ENCODE assay signal across 8 mouse cellular contexts in the genomic region with DNA sequence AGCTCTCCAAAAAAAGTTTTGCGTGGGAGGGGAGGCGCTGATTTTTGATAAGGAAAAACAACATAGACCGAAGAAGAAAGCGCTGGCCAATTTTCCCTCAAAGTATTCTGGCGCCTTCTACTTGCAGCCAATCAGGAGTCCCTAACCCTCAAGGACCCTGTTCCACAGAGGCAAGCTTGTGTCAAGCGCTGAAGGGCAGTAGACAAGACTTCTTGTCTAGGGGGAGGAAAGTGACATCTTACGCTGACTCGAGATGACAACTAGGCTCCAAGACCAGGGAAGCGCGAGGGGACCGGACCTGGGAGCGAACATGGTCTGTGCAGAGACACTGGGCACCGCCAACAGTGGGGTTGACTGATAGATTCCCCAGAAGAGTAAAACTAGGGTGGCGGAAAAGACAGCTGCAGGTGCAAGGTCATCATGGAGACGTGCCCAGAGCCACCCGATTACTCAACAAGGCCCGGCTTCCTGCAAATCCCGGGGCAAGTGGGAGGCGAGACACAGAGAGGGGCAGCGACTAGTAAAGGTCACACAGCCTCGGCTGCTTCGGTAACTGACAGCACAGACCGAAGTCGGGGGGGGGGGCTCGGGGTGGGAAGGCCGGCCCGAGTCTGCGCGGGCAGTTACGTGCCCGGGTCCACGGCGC. TPM values are rescaled to one million over a fixed set of nuclear protein-coding genes. Genes with fewer than 3 reads are reported as not detected.
DNase-seq lines count a peak whose midpoint lies in the region; ATAC-seq and TF ChIP-seq lines count a peak whose summit lies in the region.

No protein-coding gene starts in this region.

- in situ Hi-C loops in ES-E14 (cut with MboI; ENCODE audit: low sequenced_read_pairs in 2 of 2, unreplicated experiment in 2 of 2): no loop called here

- no peak for TF ChIP-seq CTCF in cortical plate, adult 2 months (IDR thresholded peaks at IDR 0.05; ENCODE audit: extremely low read depth, insufficient read depth, low read length)
- no peak for TF ChIP-seq CTCF in small intestine, adult 2 months (IDR thresholded peaks at IDR 0.05; ENCODE audit: extremely low read depth, insufficient read length, insufficient replicate concordance, low read depth, low read length)

- DNase-seq in cerebellum, adult 11-12 months: peak; percentile 80
- DNase-seq in ES-E14 (ENCODE audit: low read depth, low spot score): no peak
- DNase-seq in heart, adult 8-10 months (ENCODE audit: low spot score): peak; percentile 36

- peak overlapping the region; percentile 92 to 96 for H3K4me3 ChIP-seq in ES-E14 (ENCODE audit: insufficient read depth in 1 of 2, low read depth in 1 of 2, low read length in 2 of 2, poor library complexity in 1 of 2, severe bottlenecking in 1 of 2)
- H3K4me3 ChIP-seq in cortical plate, adult 2 months (ENCODE audit: insufficient read depth, low read length): peak overlapping the region; percentile 83
- peak overlapping the region; percentile 82 for H3K4me3 ChIP-seq in kidney, embryonic 15.5 days (replicated peaks)
- H3K4me3 ChIP-seq in lung, embryonic 16.5 days (ENCODE audit: low read length): peak overlapping the region; percentile 98
- H3K4me3 ChIP-seq in small intestine, adult 2 months (ENCODE audit: low read depth, low read length): peak overlapping the region; percentile 89

- no peaks in the 10 kb centered on the region for H3K27me3 ChIP-seq in kidney, embryonic 15.5 days
- H3K27me3 ChIP-seq in lung, embryonic 16.5 days (ENCODE audit: control insufficient read depth, insufficient read depth, low read depth, low read length): no peaks in the 10 kb centered on the region
- H3K27me3 ChIP-seq in small intestine, adult 2 months (ENCODE audit: control insufficient read depth, insufficient read depth, low read length): no peaks in the 10 kb centered on the region

- peak overlapping the region; percentile 99 for H3K9ac ChIP-seq in ES-E14 (ENCODE audit: insufficient read depth, low read depth, low read length, poor library complexity, severe bottlenecking)
- peak overlapping the region; percentile 93 for H3K9ac ChIP-seq in kidney, embryonic 15.5 days
- H3K9ac ChIP-seq in lung, embryonic 16.5 days (ENCODE audit: low read length): peak overlapping the region; percentile 96

- peaks cover 48% of the 10 kb centered on the region for H3K36me3 ChIP-seq in ES-E14 (ENCODE audit: control insufficient read depth, insufficient read depth, low read length, poor library complexity, severe bottlenecking)
- H3K36me3 ChIP-seq in kidney, embryonic 15.5 days: peaks cover 68% of the 10 kb centered on the region
- peaks cover 37% of the 10 kb centered on the region for H3K36me3 ChIP-seq in lung, embryonic 16.5 days (ENCODE audit: control insufficient read depth, insufficient read depth, low read length)
- peaks cover 42% of the 10 kb centered on the region for H3K36me3 ChIP-seq in small intestine, adult 2 months (ENCODE audit: control insufficient read depth, insufficient read depth, low read length)

- ATAC-seq in cerebellum, adult (ENCODE audit: insufficient number of reproducible peaks, low FRiP score, low TSS enrichment): no peak
- ATAC-seq in kidney, embryonic 15.5 days (replicated peaks; ENCODE audit: low FRiP score): no peak
- ATAC-seq in lung, embryonic 16.5 days (ENCODE audit: low read depth): no peak

- H3K4me1 ChIP-seq in ES-E14 (ENCODE audit: control insufficient read depth in 2 of 2, insufficient read depth in 2 of 2, low read length in 2 of 2, poor library complexity in 1 of 2): peaks cover 2 to 9% of the 10 kb centered on the region in 2 experiments; a peak in 3 of 4 replicates
- H3K4me1 ChIP-seq in cortical plate, adult 2 months (ENCODE audit: control insufficient read depth, insufficient read depth, low read length): peaks cover 15% of the 10 kb centered on the region
- H3K4me1 ChIP-seq in kidney, embryonic 15.5 days: peaks cover 47% of the 10 kb centered on the region
- peaks cover 30% of the 10 kb centered on the region for H3K4me1 ChIP-seq in lung, embryonic 16.5 days (replicated peaks; ENCODE audit: control insufficient read depth, insufficient read depth, low read length)
- H3K4me1 ChIP-seq in small intestine, adult 2 months (ENCODE audit: control insufficient read depth, insufficient read depth, insufficient read length, low read length): peaks cover 19% of the 10 kb centered on the region

- under 1% methylated on average over 33 of the region's 33 CpGs for WGBS in kidney, embryonic 15.5 days
- WGBS in lung, embryonic 16.5 days: 1% methylated on average over 33 of the region's 33 CpGs
- WGBS in small intestine, adult 2 months: under 1% methylated on average over 33 of the region's 33 CpGs

- H3K27ac ChIP-seq in ES-E14 (ENCODE audit: insufficient read depth, low read depth, low read length, poor library complexity, severe bottlenecking): peak overlapping the region; percentile 91
- H3K27ac ChIP-seq in cortical plate, adult 2 months (ENCODE audit: insufficient read depth, low read length): peak overlapping the region; percentile 79; the same call in 1 of the 2 replicates
- peak overlapping the region; percentile 97 for H3K27ac ChIP-seq in kidney, embryonic 15.5 days
- peak overlapping the region; percentile 97 for H3K27ac ChIP-seq in lung, embryonic 16.5 days (ENCODE audit: low read length)
- H3K27ac ChIP-seq in small intestine, adult 2 months (ENCODE audit: insufficient read depth, low read depth, low read length): peak overlapping the region; percentile 93

- H3K4me2 ChIP-seq in kidney, embryonic 15.5 days: peak overlapping the region; percentile 80
- H3K4me2 ChIP-seq in lung, embryonic 16.5 days (ENCODE audit: low read depth, low read length): peak overlapping the region; percentile 71

- H3K9me3 ChIP-seq in ES-E14 (ENCODE audit: control insufficient read depth, insufficient read depth, low read depth, low read length): no peaks in the 10 kb centered on the region
- H3K9me3 ChIP-seq in kidney, embryonic 15.5 days (replicated peaks): no peaks in the 10 kb centered on the region
- H3K9me3 ChIP-seq in lung, embryonic 16.5 days (ENCODE audit: control insufficient read depth, low read length): no peaks in the 10 kb centered on the region

- no peak for TF ChIP-seq POLR2A in cortical plate, adult 2 months (IDR thresholded peaks at IDR 0.05; ENCODE audit: extremely low read depth, insufficient read depth, low read length)
- no peak for TF ChIP-seq POLR2A in small intestine, adult 2 months (IDR thresholded peaks at IDR 0.05; ENCODE audit: low read depth, low read length)

TF ChIP-seq in ES-E14, 5 proteins besides CTCF, POLR2A, EP300 and RAD21:
- no peak for TF ChIP-seq MAFK (IDR thresholded peaks at IDR 0.05; ENCODE audit: insufficient read depth, low read depth, low read length)
- no peak for TF ChIP-seq ZC3H11A (IDR thresholded peaks at IDR 0.05; ENCODE audit: borderline replicate concordance, low read depth, low read length)
- TF ChIP-seq CHD2 (IDR thresholded peaks at IDR 0.05; ENCODE audit: low read depth, low read length): no peak

RNA-seq across cellular contexts. Expression of a gene that starts 0.7 kb away (rescaled TPM):
- total RNA-seq in ES-E14 (2012; rRNA removed): 113 and 172 TPM in 2 replicates
- 93.0 and 110 TPM in 2 replicates for polyA plus RNA-seq in cortical plate, adult 2 months (2012; rRNA removed)
- 10 to 100 TPM; 36.9 to 48.4 (median 41.5) TPM for total RNA-seq in heart, adult 8-10 months (2022)
- 89.5 and 92.4 TPM in 2 replicates for polyA plus RNA-seq in kidney, embryonic 15.5 days (2015; fragmentation: Nextera tagmentation; extraction: Ambion mirVana)
- polyA plus RNA-seq in lung, embryonic 16.5 days (2015; fragmentation: Nextera tagmentation; extraction: Ambion mirVana): 73.7 and 74.8 TPM in 2 replicates
- 69.2 and 110 TPM in 2 replicates for polyA plus RNA-seq in small intestine, adult 2 months (2012; rRNA removed)

RNA-seq across cellular contexts. Expression of a gene that starts 0.9 kb away (rescaled TPM):
- 116 and 127 TPM in 2 replicates for total RNA-seq in ES-E14 (2012; rRNA removed)
- 101 and 110 TPM in 2 replicates for polyA plus RNA-seq in cortical plate, adult 2 months (2012; rRNA removed)
- total RNA-seq in heart, adult 8-10 months (2022): 10 to 100 TPM; 55.6 to 70.7 (median 66.7) TPM
- 109 and 125 TPM in 2 replicates for polyA plus RNA-seq in kidney, embryonic 15.5 days (2015; fragmentation: Nextera tagmentation; extraction: Ambion mirVana)
- 86.9 and 95.7 TPM in 2 replicates for polyA plus RNA-seq in lung, embryonic 16.5 days (2015; fragmentation: Nextera tagmentation; extraction: Ambion mirVana)
- 47.8 and 95.7 TPM in 2 replicates for polyA plus RNA-seq in small intestine, adult 2 months (2012; rRNA removed)

RNA-seq across cellular contexts. Expression of a gene that starts 25.8 kb away (rescaled TPM):
- 236 and 294 TPM in 2 replicates for total RNA-seq in ES-E14 (2012; rRNA removed)
- 145 and 159 TPM in 2 replicates for polyA plus RNA-seq in cortical plate, adult 2 months (2012; rRNA removed)
- total RNA-seq in heart, adult 8-10 months (2022): 100 to 1,000 TPM; 313 to 386 (median 356) TPM
- polyA plus RNA-seq in kidney, embryonic 15.5 days (2015; fragmentation: Nextera tagmentation; extraction: Ambion mirVana): 239 and 249 TPM in 2 replicates
- polyA plus RNA-seq in lung, embryonic 16.5 days (2015; fragmentation: Nextera tagmentation; extraction: Ambion mirVana): 227 and 241 TPM in 2 replicates
- polyA plus RNA-seq in small intestine, adult 2 months (2012; rRNA removed): 136 and 142 TPM in 2 replicates

RNA-seq across cellular contexts. Expression of a gene that starts 29.5 kb away (rescaled TPM):
- total RNA-seq in ES-E14 (2012; rRNA removed): 3,972 and 4,168 TPM in 2 replicates
- 1,005 and 1,019 TPM in 2 replicates for polyA plus RNA-seq in cortical plate, adult 2 months (2012; rRNA removed)
- 100 to 1,000 TPM; 697 to 769 (median 735) TPM for total RNA-seq in heart, adult 8-10 months (2022)
- 1,888 and 2,013 TPM in 2 replicates for polyA plus RNA-seq in kidney, embryonic 15.5 days (2015; fragmentation: Nextera tagmentation; extraction: Ambion mirVana)
- 1,731 and 1,766 TPM in 2 replicates for polyA plus RNA-seq in lung, embryonic 16.5 days (2015; fragmentation: Nextera tagmentation; extraction: Ambion mirVana)
- 1,882 and 2,245 TPM in 2 replicates for polyA plus RNA-seq in small intestine, adult 2 months (2012; rRNA removed)

RNA-seq across cellular contexts. Expression of a gene that starts 29.5 kb away (rescaled TPM):
- 1.5 and 2.6 TPM in 2 replicates for total RNA-seq in ES-E14 (2012; rRNA removed)
- 2.1 and 3.2 TPM in 2 replicates for polyA plus RNA-seq in cortical plate, adult 2 months (2012; rRNA removed)
- under 1 TPM in 3 of 4 experiments, not detected in 1; 0.20 to 0.28 (median 0.22) TPM for total RNA-seq in heart, adult 8-10 months (2022)
- 1.2 and 1.4 TPM in 2 replicates for polyA plus RNA-seq in kidney, embryonic 15.5 days (2015; fragmentation: Nextera tagmentation; extraction: Ambion mirVana)
- 4.8 and 4.9 TPM in 2 replicates for polyA plus RNA-seq in lung, embryonic 16.5 days (2015; fragmentation: Nextera tagmentation; extraction: Ambion mirVana)
- polyA plus RNA-seq in small intestine, adult 2 months (2012; rRNA removed): 2.7 TPM in 2 replicates
